Mouse (Mus musculus): ENCODE results near the gene Nlrp9b. TPM values are rescaled to one million over a fixed set of nuclear protein-coding genes. Genes with fewer than 3 reads are reported as not detected.
"Not testable (repeated sequence)": the region's sequence is repeated elsewhere in the genome, so short reads cannot be mapped to it uniquely, and the experiment has no call there.

The Nlrp9b gene
- polyA plus RNA-seq, 1 experiment from 2014 or later: not detected

DNA sequence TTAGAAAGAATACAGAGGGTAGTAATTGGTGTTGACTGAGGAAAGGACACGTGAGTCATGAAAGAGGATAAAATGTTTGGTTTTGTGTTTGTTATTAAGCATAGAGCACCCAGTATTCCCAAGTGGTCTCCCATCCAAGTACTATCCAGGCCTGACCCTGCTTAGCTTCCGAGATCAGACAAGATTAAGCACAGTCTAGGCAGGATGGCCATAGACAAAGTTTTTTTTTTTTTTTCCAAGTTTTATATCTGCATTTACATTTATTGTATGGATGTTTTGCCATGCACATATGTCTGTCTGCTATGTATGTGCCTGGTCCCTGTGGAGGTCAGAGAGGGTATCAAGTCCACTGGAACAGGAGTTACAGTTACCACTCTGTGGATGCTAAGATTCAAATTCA lies 18.7 kb downstream of the Nlrp9b start:
- H3K27ac ChIP-seq (ENCODE audit: low read depth, low read length): no peak overlapping the region
- H3K4me2 ChIP-seq (ENCODE audit: low read depth): no peak overlapping the region
- no peaks in the 10 kb centered on the region for H3K36me3 ChIP-seq (ENCODE audit: control insufficient read depth, insufficient read depth, low read length)
- no peaks in the 10 kb centered on the region for H3K4me1 ChIP-seq (ENCODE audit: control insufficient read depth, insufficient read depth, low read length)
- ATAC-seq (ENCODE audit: insufficient read depth, low FRiP score, low TSS enrichment) (no peak), DNase-seq (ENCODE audit: low spot score) (no peak)
- H3K9me3 ChIP-seq (ENCODE audit: control insufficient read depth, low read length): no peaks in the 10 kb centered on the region
- H3K9ac ChIP-seq (ENCODE audit: low read length): no peak overlapping the region
- 72% methylated on average over 2 of the region's 2 CpGs for WGBS
- H3K27me3 ChIP-seq (ENCODE audit: control insufficient read depth, insufficient read depth, low read length): no peaks in the 10 kb centered on the region
- no peak overlapping the region for H3K4me3 ChIP-seq (ENCODE audit: low read depth, low read length)

- H3K4me1 ChIP-seq (ENCODE audit: control insufficient read depth, insufficient read depth, low read length); DNase-seq (ENCODE audit: low spot score); H3K9me3 ChIP-seq (ENCODE audit: control insufficient read depth, low read length); ATAC-seq (ENCODE audit: insufficient read depth, low FRiP score, low TSS enrichment); H3K4me3 ChIP-seq (ENCODE audit: low read depth, low read length); H3K27me3 ChIP-seq (ENCODE audit: control insufficient read depth, insufficient read depth, low read length); H3K36me3 ChIP-seq (ENCODE audit: control insufficient read depth, insufficient read depth, low read length); H3K27ac ChIP-seq (ENCODE audit: low read depth, low read length); H3K4me2 ChIP-seq (ENCODE audit: low read depth); H3K9ac ChIP-seq (ENCODE audit: low read length): not testable (repeated sequence)
- WGBS: 78% methylated on average over 4 of the region's 4 CpGs
These were observed 72.8 kb downstream of the Nlrp9b start for GRCm38 (mm10) chr7:20064100-20064499.

GRCm38 (mm10) chr7:20078118-20078517 lies 86.9 kb downstream of the Nlrp9b start:
- 79% methylated on average over 18 of the region's 18 CpGs for WGBS
- not testable (repeated sequence) for H3K27ac ChIP-seq (ENCODE audit: low read depth, low read length); H3K9me3 ChIP-seq (ENCODE audit: control insufficient read depth, low read length); H3K27me3 ChIP-seq (ENCODE audit: control insufficient read depth, insufficient read depth, low read length); DNase-seq (ENCODE audit: low spot score); ATAC-seq (ENCODE audit: insufficient read depth, low FRiP score, low TSS enrichment); H3K4me1 ChIP-seq (ENCODE audit: control insufficient read depth, insufficient read depth, low read length); H3K4me2 ChIP-seq (ENCODE audit: low read depth); H3K36me3 ChIP-seq (ENCODE audit: control insufficient read depth, insufficient read depth, low read length); H3K4me3 ChIP-seq (ENCODE audit: low read depth, low read length); H3K9ac ChIP-seq (ENCODE audit: low read length)

DNA sequence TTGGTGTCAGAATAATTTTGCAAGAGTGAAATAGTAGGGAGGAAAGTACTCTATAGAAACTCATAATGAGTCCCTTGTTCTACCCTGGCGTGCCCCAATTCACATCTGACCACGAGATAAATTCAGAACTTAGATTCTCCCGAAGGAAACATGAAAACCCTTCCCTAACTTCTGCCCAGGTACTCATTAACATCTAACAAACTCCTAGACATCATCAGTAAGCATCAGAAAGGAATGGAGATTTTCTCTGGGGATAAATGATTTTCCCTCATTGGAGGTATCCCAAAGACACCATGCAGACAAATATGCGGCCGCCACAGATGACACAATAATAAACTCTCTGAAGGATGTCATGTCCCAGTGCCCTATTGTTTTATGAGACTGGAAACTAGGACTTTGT lies 108.1 kb downstream of the Nlrp9b start, which contains the start of gene Vmn1r91:
TSS of gene Vmn1r91 (plus strand) at position 301 of the 400 bp plus-strand sequence.
- H3K27ac ChIP-seq (ENCODE audit: low read depth, low read length); H3K36me3 ChIP-seq (ENCODE audit: control insufficient read depth, insufficient read depth, low read length): not testable (repeated sequence)
- 78% methylated on average over 5 of the region's 5 CpGs for WGBS

DNA sequence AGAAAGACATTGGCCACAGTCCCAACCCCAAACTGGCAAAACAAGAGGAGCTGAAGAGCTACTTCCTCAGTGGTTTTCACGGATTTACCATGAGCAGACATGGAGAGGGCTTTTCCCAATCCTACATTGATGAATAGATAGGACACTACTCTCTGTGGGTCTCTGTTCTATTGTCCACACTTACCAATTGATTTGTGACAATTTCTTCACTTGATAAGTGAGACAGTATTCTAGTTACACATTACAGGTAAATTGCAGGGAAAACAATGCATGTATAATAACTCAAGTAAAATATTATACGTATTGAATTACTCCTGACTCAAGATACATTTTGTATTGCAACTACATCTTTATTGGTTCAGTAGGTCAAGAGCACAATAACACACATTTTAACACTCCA lies 131.2 kb downstream of the Nlrp9b start, which contains the start of gene Gm16442:
TSS of gene Gm16442 (minus strand) at position 101 of the 400 bp plus-strand sequence.
- DNase-seq (ENCODE audit: low spot score); H3K4me1 ChIP-seq (ENCODE audit: control insufficient read depth, insufficient read depth, low read length); H3K27me3 ChIP-seq (ENCODE audit: control insufficient read depth, insufficient read depth, low read length); H3K9me3 ChIP-seq (ENCODE audit: control insufficient read depth, low read length); H3K4me3 ChIP-seq (ENCODE audit: low read depth, low read length); H3K36me3 ChIP-seq (ENCODE audit: control insufficient read depth, insufficient read depth, low read length); H3K4me2 ChIP-seq (ENCODE audit: low read depth); H3K9ac ChIP-seq (ENCODE audit: low read length); H3K27ac ChIP-seq (ENCODE audit: low read depth, low read length); ATAC-seq (ENCODE audit: insufficient read depth, low FRiP score, low TSS enrichment): not testable (repeated sequence)
- WGBS: no CpG with 5 or more reads among the region's 2 CpGs

More for the DNA sequence above, 108.1 kb downstream of the Nlrp9b start, which contains the start of gene Vmn1r91:
- DNase-seq (ENCODE audit: low spot score); H3K4me2 ChIP-seq (ENCODE audit: low read depth); H3K27me3 ChIP-seq (ENCODE audit: control insufficient read depth, insufficient read depth, low read length); H3K4me1 ChIP-seq (ENCODE audit: control insufficient read depth, insufficient read depth, low read length); H3K9ac ChIP-seq (ENCODE audit: low read length); ATAC-seq (ENCODE audit: insufficient read depth, low FRiP score, low TSS enrichment); H3K9me3 ChIP-seq (ENCODE audit: control insufficient read depth, low read length); H3K4me3 ChIP-seq (ENCODE audit: low read depth, low read length): not testable (repeated sequence)

Other genes starting within 250 kb of the Nlrp9b start
- 70.0 and 76.5 TPM in 2 replicates for gene Nectin2, start 241.0 kb upstream of the Nlrp9b start, polyA plus RNA-seq (2014; fragmentation: Nextera tagmentation; extraction: Ambion mirVana)
- gene Bcam, start 220.4 kb upstream of the Nlrp9b start, polyA plus RNA-seq (2014; fragmentation: Nextera tagmentation; extraction: Ambion mirVana): 21.1 and 21.7 TPM in 2 replicates
- 0.45 and 0.53 TPM in 2 replicates for gene Cblc, start 194.7 kb upstream of the Nlrp9b start, polyA plus RNA-seq (2014; fragmentation: Nextera tagmentation; extraction: Ambion mirVana)
- gene Bcl3, start 168.7 kb upstream of the Nlrp9b start, polyA plus RNA-seq (2014; fragmentation: Nextera tagmentation; extraction: Ambion mirVana): 1.2 and 1.3 TPM in 2 replicates
- gene Gm19345, start 139.5 kb upstream of the Nlrp9b start, polyA plus RNA-seq (2014; fragmentation: Nextera tagmentation; extraction: Ambion mirVana): 0.24 and 0.29 TPM in 2 replicates
- gene Ceacam16, start 130.2 kb upstream of the Nlrp9b start, polyA plus RNA-seq (2014; fragmentation: Nextera tagmentation; extraction: Ambion mirVana): not detected in 2 replicates
- gene Ceacam19, start 103.5 kb upstream of the Nlrp9b start, polyA plus RNA-seq (2014; fragmentation: Nextera tagmentation; extraction: Ambion mirVana): not detected in 2 replicates
- 2.9 and 4.8 TPM in 2 replicates for gene Pvr, start 70.3 kb upstream of the Nlrp9b start, polyA plus RNA-seq (2014; fragmentation: Nextera tagmentation; extraction: Ambion mirVana)
- not detected in 2 replicates for gene Igsf23, start 40.7 kb upstream of the Nlrp9b start, polyA plus RNA-seq (2014; fragmentation: Nextera tagmentation; extraction: Ambion mirVana)
- gene Ceacam20, start 26.1 kb upstream of the Nlrp9b start, polyA plus RNA-seq (2014; fragmentation: Nextera tagmentation; extraction: Ambion mirVana): not detected in 2 replicates
- gene Vmn1r91, start 108.2 kb downstream of the Nlrp9b start, polyA plus RNA-seq (2014; fragmentation: Nextera tagmentation; extraction: Ambion mirVana): not detected in 2 replicates
- gene Gm16442, start 131.1 kb downstream of the Nlrp9b start, polyA plus RNA-seq (2014; fragmentation: Nextera tagmentation; extraction: Ambion mirVana): not detected in 2 replicates
- gene Vmn1r93, start 147.6 kb downstream of the Nlrp9b start, polyA plus RNA-seq (2014; fragmentation: Nextera tagmentation; extraction: Ambion mirVana): not detected in 2 replicates
- not detected in 2 replicates for gene Vmn1r94, start 176.9 kb downstream of the Nlrp9b start, polyA plus RNA-seq (2014; fragmentation: Nextera tagmentation; extraction: Ambion mirVana)
- not detected in 2 replicates for gene Vmn1r95, start 202.2 kb downstream of the Nlrp9b start, polyA plus RNA-seq (2014; fragmentation: Nextera tagmentation; extraction: Ambion mirVana)
- gene Gm6164, start 214.1 kb downstream of the Nlrp9b start, polyA plus RNA-seq (2014; fragmentation: Nextera tagmentation; extraction: Ambion mirVana): not detected in 2 replicates
- not detected in 2 replicates for gene Gm4498, start 242.4 kb downstream of the Nlrp9b start, polyA plus RNA-seq (2014; fragmentation: Nextera tagmentation; extraction: Ambion mirVana)

Data from neural tube, embryonic 11.5 days (tissue).